In genomic region chr17:87745926-87746888, GRCm38 (mm10) we compare ENCODE assay signal across 9 mouse cellular contexts. TPM values are rescaled to one million over a fixed set of nuclear protein-coding genes. Genes with fewer than 3 reads are reported as not detected.
A peak's percentile ranks its signal among the peaks of the same experiment; 100 is the strongest.
DNase-seq lines count a peak whose midpoint lies in the region; ATAC-seq lines count a peak whose summit lies in the region.
"Had no signal": no experiment of that assay in that cellular context is flagged by ENCODE, and none has a peak within 500 bp of the region (broad histone marks: within the 10 kb centered on the region; RNA-seq: fewer than 3 reads in every experiment).

No protein-coding gene starts in this region.

- H3K9me3 ChIP-seq in kidney, embryonic 15.5 days (replicated peaks), result no peaks in the 10 kb centered on the region; the same call in 1 of the 2 replicates
- no peaks in the 10 kb centered on the region for H3K9me3 ChIP-seq in liver, embryonic 11.5 days (ENCODE audit: control insufficient read depth, low read length)

- H3K9ac ChIP-seq in kidney, embryonic 15.5 days, result peak overlapping the region; percentile 26
- H3K9ac ChIP-seq in liver, embryonic 11.5 days (ENCODE audit: low read depth, low read length), result no peak overlapping the region

- ATAC-seq in kidney, embryonic 15.5 days (replicated peaks; ENCODE audit: low FRiP score), result peak; percentile 75
- peak; percentile 41 for ATAC-seq in liver, embryonic 11.5 days (replicated peaks; ENCODE audit: low FRiP score)
- 0 out of 2 replicates have a peak, but pooled peaks have one; percentile 56 for ATAC-seq in monocyte, adult 5-6 weeks (replicated peaks; ENCODE audit: insufficient number of reproducible peaks, low FRiP score, low TSS enrichment, poor library complexity, severe bottlenecking)
- ATAC-seq: Patski had no signal

- 1% methylated on average over 101 of the region's 101 CpGs for WGBS in kidney, embryonic 15.5 days
- WGBS in liver, embryonic 11.5 days, result 3% methylated on average over 101 of the region's 101 CpGs

- H3K27ac ChIP-seq in kidney, embryonic 15.5 days, result no peak overlapping the region
- no peak overlapping the region for H3K27ac ChIP-seq in liver, embryonic 11.5 days (ENCODE audit: low read depth, low read length)

- peak overlapping the region; percentile 96 for H3K4me2 ChIP-seq in kidney, embryonic 15.5 days
- peak overlapping the region; percentile 96 for H3K4me2 ChIP-seq in liver, embryonic 11.5 days

- no peaks in the 10 kb centered on the region for H3K36me3 ChIP-seq in kidney, embryonic 15.5 days
- no peaks in the 10 kb centered on the region for H3K36me3 ChIP-seq in liver, embryonic 11.5 days (ENCODE audit: control insufficient read depth, insufficient read depth, low read length)

- peak overlapping the region; percentile 55 for H3K4me3 ChIP-seq in kidney, embryonic 15.5 days (replicated peaks)
- H3K4me3 ChIP-seq in liver, embryonic 11.5 days (ENCODE audit: low read depth, low read length), result peak overlapping the region; percentile 57

- peaks cover 67% of the 10 kb centered on the region for H3K27me3 ChIP-seq in kidney, embryonic 15.5 days
- H3K27me3 ChIP-seq in liver, embryonic 11.5 days (replicated peaks; ENCODE audit: control insufficient read depth, insufficient read depth, low read length), result peaks cover 48% of the 10 kb centered on the region
- H3K27me3 ChIP-seq: Patski had no signal

- peak; percentile 26 for DNase-seq in kidney, adult 18-20 months
- DNase-seq in kidney, adult 11 months, result no peak
- peak; percentile 40 to 62 for DNase-seq in cerebellum, postnatal 4 days (ENCODE audit: low spot score in 2 of 2)
- peak; percentile 14 for DNase-seq in gastrocnemius, postnatal 25 days
- peak; percentile 48 for DNase-seq in liver, embryonic 11.5 days (ENCODE audit: low spot score)
- DNase-seq in testis, postnatal 10 days (ENCODE audit: low spot score), result peak; percentile 49

- peaks cover 16% of the 10 kb centered on the region for H3K4me1 ChIP-seq in kidney, embryonic 15.5 days
- 0 out of 2 replicates have a peak, but pooled peaks cover 3% of the 10 kb centered on the region for H3K4me1 ChIP-seq in liver, embryonic 11.5 days (replicated peaks; ENCODE audit: control insufficient read depth, insufficient read depth, low read length)

RNA-seq across cellular contexts. Expression of gene Kcnk12, which starts 51.6 kb away (rescaled TPM):
- total RNA-seq in gastrocnemius, postnatal 25 days (2021), result not detected
- 0.08 TPM in 1 of 2 replicates, not detected in the other for polyA plus RNA-seq in kidney, embryonic 15.5 days (2015; fragmentation: Nextera tagmentation; extraction: Ambion mirVana)
- 0.64 and 0.86 TPM in 2 replicates for polyA plus RNA-seq in liver, embryonic 11.5 days (2014; fragmentation: Nextera tagmentation; extraction: Ambion mirVana)
- total RNA-seq in monocyte, adult 5-6 weeks (2017), result not detected in 3 replicates
- polyA plus RNA-seq: Patski had no signal
